Mouse (Mus musculus): ENCODE results near the gene Pym1.
"Not testable (repeated sequence)": the region's sequence is repeated elsewhere in the genome, so short reads cannot be mapped to it uniquely, and the experiment has no call there.

Pym1 gene

DNA sequence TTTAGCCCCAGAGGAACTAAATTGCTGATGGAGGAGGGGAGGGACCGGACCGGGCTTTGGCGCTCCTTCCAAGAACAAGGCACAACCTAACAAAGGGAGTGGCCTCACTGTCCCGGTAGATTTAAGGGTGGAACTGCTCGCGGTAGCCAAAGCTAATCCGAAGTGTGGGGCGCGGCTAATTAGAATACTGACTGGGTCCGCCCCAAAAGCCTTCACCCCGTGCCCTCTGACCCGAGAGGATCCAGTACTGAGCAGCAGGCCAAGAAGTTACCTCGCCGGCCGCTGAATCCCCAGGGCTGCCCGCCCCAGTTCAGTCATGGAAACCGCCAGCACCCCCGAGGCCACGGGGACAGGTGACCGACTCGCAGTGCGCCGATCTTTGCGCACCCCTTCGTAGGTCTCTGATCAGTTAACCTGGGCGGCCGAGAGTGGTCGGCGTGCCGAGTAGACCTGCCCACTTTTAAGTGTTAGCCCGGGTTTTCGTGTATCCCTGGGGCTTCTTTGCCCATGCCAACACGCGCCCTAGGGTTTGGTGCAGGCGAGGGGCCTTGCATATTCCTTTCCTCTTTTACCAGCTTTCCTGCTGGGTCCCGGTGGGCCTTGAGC is at the start of gene Pym1:
Pym1 (plus strand) TSS at position 244 of the 606 bp plus-strand sequence.
- DNase-seq, result peak; percentile 56

DNA sequence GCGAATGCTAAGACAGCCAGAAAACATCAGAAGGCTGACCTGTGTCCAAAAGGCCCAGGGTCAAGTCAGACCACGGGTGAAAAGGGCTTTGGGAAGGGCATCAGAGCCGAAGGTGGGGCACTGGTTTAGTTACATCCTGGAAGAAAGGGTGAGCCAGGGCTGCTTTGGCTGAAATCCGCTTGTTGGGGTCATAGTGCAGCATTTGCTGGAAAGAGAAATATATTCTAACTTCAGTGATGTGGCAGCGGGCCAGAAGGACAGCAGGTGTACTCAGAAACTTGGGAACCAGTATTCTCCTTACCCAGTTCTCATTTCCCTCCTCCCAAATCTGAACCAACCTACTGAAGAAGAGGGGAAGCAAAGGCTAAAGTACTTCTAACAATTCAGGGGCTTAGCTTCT is 48.7 kb upstream of the Pym1 start:
- no peak for DNase-seq

DNA sequence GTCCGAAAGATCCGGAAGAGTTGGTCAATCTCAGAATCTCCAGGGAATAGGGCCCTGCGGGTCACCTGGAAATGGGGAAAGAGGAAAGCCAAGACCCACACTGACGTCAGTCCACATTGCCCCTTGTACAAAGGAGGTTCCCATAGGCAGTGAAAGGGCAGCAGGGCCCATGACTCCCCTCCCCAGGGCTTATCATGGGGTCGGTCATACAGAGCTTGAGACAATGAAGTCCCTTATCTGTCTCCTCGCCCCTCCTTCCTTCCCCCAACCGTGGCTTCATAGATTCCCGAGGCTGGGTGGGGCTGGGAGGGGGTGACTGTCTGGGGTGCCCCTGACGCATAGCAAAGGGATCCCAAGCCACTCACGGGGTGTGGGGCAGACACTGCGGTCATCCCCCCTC is 48.1 kb upstream of the Pym1 start:
- no peak for DNase-seq

DNA sequence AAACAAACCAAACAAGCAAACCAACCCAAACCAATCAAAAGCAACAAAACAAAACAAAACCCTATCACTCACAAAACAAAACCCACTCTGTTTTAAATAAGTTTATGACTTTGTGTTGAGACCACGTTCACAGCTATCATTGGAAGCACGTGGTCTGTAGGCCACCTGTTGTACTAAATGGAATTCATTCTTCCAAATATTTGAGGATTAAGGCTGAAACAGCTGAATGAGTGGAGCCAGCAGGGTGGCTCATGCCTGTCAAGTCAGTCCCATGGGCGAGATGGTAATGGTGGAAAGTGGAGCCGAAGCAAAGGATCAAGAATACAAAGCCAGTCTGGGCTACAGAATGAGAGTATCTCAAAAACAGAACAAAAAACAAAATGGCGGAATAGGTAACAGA is 47.0 kb upstream of the Pym1 start:
- no peak for DNase-seq

DNA sequence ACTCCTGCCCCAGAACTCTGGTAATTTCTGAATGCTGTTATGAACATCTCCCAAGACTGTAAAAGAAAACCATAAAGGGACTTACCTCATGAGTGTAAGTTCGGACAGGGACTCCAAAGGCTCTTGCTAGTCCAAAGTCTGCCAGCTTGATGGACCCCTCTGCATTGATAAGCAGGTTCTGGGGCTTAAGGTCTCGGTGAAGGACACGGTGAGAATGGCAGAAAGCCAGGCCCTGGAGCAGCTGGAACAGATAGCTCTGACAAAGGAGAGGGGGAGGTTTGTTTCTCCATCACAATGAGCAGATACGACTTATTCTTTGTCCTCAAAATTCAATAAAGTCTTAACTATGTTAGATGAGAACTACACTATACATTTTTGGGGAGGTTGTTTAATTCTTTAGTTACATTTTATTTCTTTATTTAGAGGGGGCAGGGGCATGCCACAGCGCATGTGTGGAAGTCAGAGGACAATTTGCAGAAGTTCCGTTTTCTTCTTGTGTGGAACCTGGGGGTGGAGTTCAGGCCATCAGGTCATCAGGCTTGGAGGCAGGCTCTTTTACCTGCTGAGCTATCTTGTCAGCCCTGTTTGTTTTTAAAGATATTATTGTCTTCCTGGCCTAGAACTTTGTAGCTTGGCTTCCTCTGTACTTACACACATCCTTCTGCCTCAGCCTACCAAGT is 45.2 kb upstream of the Pym1 start:
- DNase-seq, result no peak

DNA sequence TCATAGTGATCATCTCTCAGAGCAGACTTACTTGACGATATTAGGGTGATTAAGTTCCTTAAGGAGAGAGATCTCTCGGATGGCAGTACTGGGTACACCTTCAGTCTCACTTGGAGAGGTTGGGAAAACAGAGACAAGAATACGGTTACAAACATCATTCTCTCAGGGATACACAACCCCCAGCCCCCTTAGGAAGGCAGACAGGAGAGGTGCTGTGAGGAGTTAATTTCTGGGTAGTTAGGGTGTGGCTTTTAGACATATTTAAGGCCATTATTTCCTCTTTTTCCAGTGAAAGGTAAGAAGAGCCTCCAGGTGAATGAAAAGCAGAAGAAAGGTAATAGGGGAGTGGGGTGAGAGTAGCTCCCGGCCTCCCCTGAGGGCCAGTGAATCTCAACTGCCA is 43.8 kb upstream of the Pym1 start, which contains the start of gene Pmel:
Pmel (plus strand) TSS at position 301 of the 400 bp plus-strand sequence.
- DNase-seq, result no peak

DNA sequence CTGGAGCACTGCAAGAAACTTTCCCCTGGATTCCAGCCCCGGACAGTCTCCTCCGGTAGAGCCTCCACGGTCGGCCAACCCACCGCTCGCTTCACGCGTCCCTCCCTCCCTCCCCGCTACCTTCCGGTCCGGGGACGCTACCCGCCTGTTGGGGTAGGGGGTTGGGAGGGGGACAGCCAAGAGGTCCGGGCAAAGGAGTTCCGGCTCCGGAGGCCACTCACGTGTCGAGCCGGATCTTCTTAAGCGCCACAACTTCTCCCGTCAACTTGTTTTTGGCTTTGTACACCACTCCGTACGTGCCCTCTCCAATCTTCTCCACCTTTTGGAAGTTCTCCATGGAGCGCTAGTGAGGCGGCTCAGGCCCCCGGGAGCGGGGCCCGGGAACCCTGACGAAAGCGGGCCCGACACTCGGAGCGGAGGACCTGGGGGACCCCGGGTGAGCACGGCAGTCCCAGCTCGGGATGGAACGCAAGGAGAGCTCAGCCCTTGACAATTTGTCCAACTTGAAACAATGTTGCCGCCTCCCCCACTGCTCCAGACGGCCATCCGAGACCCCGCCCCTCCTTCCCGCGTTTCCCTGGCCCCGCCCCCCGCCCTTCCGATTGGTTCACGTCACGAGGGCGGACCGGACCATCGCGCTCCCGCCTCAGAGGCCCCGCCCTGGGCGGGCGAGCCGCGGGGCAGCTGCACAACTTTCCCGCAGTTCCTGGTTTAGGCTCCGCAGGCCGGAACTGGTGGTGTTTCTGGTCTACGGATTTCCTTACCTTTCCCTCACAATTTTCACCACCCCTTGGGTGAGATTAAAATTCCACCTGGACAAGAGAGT is 43.0 kb upstream of the Pym1 start, which contains the start of gene Cdk2:
Cdk2 (minus strand) TSS at position 541 of the 826 bp plus-strand sequence.
- DNase-seq, result peak; percentile 85

DNA sequence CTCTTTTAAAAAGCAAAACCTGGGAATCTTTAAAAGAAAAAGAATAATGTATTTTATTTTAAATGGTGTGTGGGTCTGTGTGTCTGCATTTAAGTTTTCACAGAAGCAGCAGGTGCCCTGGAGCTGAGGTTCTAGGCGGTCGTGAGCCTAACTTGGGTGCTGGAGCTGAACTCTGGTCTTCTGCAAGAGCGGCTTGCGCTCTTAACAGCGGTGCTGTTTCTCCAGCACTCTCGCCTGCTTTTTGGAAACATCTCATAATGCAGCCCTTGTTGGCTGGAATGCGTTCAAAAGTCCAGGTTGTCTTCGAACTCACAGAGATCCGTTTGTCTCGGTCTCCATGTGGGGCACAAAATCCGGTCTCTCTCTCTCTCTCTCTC is 42.4 kb upstream of the Pym1 start:
- no peak for DNase-seq

DNA sequence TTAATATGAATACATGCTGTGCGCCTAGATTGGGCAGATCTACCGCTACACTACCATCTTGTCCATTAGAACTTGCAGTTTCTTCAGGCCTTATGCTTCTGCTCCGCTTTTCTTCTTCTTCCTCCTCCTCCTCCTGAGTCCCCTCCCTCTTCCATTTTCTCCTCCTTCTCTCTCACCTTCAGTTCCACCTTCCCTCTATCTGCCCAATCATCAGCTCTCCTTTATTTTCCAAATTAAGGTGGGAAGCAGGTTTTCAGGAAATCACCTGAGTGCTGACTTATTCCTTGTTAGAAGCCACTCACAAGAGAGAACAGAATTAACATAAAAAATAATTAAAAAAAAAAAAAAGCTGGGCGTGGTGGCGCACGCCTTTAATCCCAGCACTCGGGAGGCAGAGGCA is 36.4 kb upstream of the Pym1 start:
- DNase-seq, result not testable (repeated sequence)

DNA sequence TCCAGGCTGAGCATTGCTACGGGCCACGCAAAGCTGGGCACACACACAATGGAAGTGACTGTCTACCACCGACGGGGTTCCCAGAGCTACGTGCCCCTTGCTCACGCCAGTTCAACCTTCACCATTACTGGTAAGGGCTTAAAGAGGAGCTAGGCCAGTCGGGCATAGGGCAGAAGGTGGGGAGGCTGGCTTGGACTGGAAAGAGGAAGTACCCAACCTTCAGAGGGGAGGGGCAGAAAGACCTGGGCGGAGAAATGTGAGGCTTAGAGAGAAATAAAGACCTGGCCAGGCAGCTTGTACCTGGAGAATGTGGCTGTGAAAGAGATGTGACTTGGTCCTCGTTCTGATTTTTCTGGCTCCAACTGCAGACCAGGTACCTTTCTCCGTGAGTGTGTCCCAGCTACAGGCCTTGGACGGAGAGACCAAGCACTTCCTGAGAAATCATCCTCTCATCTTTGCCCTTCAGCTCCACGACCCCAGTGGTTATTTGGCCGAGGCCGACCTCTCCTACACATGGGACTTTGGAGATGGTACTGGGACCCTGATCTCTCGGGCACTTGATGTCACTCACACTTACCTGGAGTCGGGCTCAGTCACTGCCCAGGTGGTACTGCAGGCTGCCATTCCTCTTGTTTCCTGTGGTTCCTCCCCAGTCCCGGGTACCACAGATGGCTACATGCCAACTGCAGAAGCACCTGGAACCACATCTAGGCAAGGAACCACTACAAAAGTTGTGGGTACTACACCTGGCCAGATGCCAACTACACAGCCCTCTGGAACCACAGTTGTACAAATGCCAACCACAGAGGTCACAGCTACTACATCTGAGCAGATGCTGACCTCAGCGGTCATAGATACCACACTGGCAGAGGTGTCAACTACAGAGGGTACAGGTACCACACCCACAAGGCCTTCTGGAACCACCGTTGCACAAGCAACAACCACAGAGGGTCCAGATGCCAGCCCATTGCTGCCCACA is 31.8 kb upstream of the Pym1 start:
- DNase-seq, result no peak

DNA sequence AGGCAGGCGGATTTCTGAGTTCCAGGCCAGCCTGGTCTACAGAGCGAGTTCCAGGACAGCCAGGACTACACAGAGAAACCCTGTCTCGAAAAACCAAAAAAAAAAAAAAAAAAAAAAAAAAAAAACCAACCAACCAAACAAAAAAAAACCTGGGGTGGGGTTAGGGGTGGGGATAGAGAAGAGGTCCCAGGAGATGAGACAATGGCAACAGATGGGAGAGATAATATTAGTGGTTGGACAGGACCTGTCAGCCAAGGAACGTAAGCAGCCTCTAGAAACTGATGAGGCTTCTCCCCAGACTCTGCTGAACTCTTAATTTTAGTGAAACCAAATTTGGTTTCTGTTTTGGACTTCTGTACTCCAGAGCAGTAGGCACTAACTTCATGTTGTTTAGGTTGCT is 22.2 kb upstream of the Pym1 start:
- DNase-seq, result not testable (repeated sequence)

DNA sequence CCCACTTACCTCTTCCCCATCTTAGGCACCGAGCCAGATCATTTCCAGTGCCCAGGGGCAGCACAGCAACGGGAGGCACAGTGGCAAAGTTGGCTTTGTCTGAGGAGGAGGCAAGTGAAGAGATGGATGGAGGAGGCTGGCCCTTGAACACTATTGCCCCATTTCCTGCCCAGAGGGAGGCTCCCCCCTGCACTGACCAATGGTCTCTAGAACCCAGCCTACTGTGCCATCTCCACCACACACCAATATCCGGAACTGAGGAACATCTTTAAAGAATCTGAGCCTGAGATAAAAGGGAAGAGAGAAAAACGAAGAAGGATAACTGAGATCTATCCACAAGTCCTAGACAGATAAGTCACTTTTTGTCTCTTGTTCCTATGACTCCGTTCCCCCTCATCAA is 19.6 kb upstream of the Pym1 start:
- DNase-seq, result no peak

DNA sequence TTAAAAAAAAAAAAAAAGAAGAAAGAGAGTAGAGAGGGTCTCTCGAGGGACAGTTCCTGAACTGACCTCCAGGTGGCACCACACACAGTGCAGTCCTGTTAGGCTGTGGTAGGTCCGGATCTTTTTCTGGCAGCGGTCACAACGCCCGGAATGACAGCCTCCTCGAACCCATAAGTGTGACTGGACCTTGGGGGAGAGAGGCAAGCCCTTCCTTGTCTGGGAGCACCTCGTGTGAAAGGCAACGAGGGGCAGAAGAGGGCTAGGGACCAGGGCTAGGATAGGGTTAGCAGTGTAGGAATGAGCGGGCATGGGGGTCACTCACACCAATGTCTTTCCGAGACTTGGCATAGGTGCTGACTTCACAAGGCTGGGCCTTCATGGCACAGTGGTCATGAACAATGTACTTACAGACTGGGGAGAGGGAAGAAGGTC is 16.7 kb upstream of the Pym1 start:
- peak; percentile 74 for DNase-seq

DNA sequence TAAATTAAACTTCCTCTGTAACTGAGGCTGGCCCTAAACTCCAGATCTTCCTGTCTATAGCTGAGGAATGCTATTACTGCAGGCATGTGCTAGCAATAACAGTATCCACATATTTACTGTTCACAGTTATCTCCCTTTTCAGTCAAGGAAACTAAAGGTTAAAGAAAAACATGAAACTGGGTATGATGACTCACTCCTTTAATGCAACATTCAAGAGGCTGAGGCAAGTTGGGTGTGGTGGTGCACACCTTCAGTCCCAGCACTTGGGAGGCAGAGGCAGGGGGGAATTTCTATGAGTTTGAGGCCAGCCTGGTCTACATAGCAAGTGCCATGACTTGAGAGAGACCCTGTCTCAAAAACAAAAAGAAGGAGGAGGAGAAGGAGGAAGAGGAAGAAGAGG is 15.7 kb upstream of the Pym1 start:
- no peak for DNase-seq

DNA sequence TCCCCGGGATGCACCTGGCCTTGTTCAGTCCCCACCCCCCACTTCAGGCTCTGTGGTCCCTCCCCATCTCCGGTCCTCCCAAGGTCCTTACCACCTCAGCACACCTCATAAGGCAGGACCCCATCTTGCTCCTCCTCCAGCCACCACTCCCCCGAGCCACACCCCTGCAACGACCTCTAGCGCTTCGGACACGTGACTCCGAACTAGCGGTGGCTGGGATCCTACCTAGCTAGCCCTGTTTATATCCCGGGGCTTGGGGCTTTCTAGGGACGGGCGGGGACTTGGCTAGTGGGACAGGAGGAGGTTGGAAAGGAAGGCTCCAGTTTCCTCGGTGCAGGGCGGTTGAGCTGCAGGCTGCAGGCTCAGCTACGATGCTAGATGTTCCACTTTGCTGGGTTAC is 10.3 kb upstream of the Pym1 start:
- no peak for DNase-seq

DNA sequence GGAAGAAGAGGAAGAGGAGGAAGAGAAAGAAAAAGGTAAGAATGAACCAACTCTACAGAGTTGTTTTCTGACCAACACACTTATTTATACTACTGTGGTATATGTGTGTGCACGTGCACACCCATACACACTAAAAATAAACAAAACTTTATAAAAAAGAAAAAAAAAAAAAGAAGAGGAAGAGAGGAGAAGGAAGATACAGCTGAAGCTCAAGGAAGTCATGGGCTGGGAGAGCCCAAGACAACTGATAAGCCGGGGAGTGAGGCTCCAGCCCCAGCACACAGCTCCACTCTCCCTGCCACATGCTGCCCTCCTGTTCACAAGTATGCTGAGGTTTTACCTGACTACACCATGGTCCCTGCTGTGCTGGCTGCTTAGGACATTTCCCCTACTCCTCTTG is 7.4 kb upstream of the Pym1 start:
- DNase-seq, result no peak

DNA sequence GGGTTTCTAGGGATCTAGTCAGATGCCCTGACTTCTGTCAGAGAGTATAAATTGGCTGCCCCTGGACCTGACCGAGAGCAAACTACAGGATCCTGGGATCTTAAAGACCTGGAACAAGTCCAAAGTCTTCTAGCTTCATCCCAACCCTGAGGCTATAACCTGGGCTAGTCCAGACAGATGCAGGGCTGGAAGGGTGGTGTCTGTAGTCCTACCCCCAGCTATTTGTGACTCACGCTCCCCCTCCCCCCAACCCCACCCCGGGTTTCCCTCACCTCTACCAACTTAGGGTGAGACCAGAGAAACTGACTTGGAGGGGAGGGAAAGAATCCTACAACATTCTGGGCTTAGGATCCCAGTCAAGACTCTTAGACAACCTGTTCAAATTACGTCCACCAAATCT is 5.1 kb upstream of the Pym1 start:
- DNase-seq, result no peak

DNA sequence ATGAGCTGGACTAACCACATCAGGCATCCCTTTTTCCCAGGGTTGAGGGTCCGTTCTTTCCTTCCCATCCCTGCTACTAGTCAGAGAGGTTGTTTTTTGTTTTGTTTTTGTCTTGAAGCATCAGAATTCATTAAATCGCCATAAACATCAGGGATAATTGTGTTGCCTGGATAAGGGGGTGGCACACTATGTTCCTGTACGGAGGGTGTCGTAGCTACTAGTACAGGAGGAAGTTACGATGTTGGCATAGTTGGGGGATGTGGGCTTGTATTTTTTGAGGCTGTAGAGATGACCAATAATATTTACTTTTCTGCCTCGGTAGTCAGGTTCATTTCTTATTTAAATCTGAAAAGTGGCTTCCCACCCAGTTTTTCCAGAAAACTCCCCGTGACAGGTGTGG is 4.5 kb upstream of the Pym1 start:
- DNase-seq, result no peak

DNA sequence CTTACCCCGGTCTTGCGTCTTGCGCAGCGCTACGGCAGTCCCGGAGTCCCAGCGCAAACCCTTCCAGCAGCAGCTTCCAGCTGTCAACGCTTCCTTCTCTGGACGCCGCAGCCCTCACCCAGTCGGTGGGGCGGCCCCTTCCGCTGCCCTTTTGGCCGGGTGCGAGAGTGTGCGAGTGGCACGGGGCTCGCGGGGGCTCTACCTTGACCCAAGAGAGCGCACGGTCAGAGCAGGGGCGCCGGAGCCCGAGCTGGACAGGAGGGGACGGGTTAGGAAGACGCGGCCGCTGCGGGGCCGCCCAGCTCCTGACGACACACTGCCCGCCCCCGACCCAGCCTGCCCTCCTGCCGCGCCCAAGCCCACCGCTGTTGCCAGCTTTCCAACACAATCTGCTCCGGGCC is 3.9 kb upstream of the Pym1 start:
- DNase-seq, result peak; percentile 39

DNA sequence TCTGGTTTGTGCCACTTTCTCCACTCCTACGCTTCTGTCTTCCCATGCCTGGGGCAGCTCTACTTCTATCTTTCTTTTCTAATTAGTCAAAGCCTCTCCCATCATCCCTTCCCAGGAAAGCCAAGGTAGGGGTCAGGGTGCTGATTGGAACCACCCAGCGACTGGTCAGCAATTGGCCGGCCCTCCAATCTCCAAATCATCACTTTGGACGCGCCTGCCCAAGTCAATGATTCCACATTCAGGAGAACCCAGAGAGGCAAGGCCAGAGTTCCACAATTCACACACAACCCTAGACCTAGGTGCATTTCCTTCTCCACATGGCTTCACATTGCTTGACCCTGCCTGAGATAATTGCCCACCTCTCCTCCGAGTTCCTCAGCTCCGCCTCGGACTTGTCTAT is 3.5 kb upstream of the Pym1 start:
- DNase-seq, result no peak

DNA sequence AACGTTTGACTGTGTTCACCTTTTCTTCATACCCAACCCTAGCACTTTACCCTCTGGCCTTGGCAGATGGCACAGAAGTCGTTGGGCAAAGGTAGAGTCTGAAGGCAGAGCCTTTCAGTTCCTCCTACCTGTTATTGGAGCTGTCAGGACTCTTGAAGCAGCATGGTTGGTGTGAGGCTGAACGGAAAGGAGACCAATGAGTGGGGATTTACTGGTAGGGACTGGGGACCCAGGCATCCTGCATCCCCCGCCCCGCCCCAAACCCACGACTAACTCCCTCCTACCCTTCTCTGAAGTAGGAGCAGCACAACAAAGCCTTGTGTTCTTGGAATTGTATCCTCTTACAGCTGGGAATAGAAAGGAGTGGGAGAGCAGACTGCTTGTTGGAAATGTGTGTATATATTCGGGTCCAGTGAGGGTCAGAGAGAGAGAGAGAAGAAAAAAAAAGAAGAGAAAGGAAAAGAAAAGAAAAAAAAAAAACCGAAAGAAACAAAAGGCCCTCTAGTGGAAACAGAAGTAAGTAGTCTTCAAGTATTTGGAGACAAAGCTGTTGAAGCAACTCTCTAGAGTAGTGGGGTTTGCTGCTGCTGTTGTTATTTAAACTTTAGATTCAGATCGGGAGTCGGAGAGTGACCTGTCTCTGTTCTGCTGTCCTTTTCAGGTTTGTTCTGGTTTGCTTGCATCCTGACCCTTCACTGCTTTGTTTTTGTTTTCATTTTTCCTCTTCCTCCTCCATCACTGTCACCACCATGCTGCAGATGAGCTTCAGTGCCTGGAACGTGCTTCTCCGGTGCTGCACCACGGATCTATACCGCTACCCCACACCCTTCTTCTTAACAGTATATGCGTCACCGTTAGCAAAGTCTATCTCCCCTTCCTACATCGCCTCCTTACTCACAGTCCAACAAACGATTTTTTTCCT is 2.7 kb upstream of the Pym1 start, which contains the start of gene Dgka:
Dgka (minus strand) TSS at position 176 of the 922 bp plus-strand sequence.
- no peak for DNase-seq
